Comparison of ENCODE assay signal across 7 mouse cellular contexts in the genomic region with DNA sequence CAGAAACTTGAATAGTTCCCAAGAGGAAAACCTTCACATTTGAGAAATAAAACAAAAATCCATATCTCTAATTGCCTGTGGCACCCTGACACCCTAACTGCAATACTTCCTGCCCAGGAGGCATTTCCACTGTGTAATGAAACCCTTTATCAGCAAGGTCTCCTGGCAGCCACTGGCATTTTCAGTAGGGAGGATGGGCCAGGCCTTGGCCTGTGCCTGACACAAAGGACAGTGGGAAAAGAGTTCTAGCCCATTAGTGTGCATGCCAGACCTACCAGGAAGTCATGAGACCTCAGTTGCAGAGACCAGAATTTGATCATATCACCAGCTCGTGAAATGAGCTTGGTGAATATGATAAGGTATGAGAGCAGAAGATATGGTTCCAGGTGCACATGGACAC.
"Had no signal": no experiment of that assay in that cellular context is flagged by ENCODE, and none has a peak within 500 bp of the region (broad histone marks: within the 10 kb centered on the region; RNA-seq: fewer than 3 reads in every experiment).

No protein-coding gene starts in this region.

- DNase-seq: lung, adult 2 months; lung, postnatal 14 days; lung, postnatal 36 days; right cerebral cortex, postnatal 14 days; thymus, adult 2 months; thymus, postnatal 25 days; thymus, postnatal 4 days had no signal
